Mouse (Mus musculus) liver, adult 2 months (tissue): ENCODE results near the gene Ankrd28.

Experiments used
- CTCF ChIP-seq: fragments of 200-500 bp; IDR thresholded peaks from 2 replicates; pipeline ENCODE4 v1.5.1; 2011; ENCODE audit warnings: low read depth, low read length, control low read depth
- POLR2A ChIP-seq: fragments of 200-500 bp; IDR thresholded peaks from 2 replicates; pipeline ENCODE4 v1.6.1; 2011; ENCODE audit warnings: low read length, control low read depth; ENCODE audit not compliant: insufficient read depth; ENCODE audit errors: extremely low read depth

GRCm38 (mm10) chr14:31681931-31682555 is 148.4 kb downstream of the Ankrd28 start:
- TF ChIP-seq POLR2A (no peak), CTCF (no peak)
